Mouse (Mus musculus) WW6 (cell line): ENCODE results near the gene Mrtfa.

Experiments
- DNase-seq: peaks from one replicate; pipeline ENCODE4 v3.0.0-alpha.2; 2013; ENCODE audit warnings: low read depth, low spot score

Mrtfa gene

GRCm38 (mm10) chr15:81197197-81197596, 6.6 kb upstream of the Mrtfa start:
- no peak for DNase-seq

GRCm38 (mm10) chr15:81195447-81195846, 4.9 kb upstream of the Mrtfa start:
- no peak for DNase-seq

GRCm38 (mm10) chr15:81194791-81195190, 4.2 kb upstream of the Mrtfa start:
- no peak for DNase-seq

GRCm38 (mm10) chr15:81192858-81193257, 2.3 kb upstream of the Mrtfa start:
- no peak for DNase-seq

GRCm38 (mm10) chr15:81192316-81192715, 1.8 kb upstream of the Mrtfa start:
- DNase-seq: no peak

- no peak for DNase-seq
Measured at GRCm38 (mm10) chr15:81191303-81191702, 746 bp upstream of the Mrtfa start.

GRCm38 (mm10) chr15:81190011-81190629, 437 bp downstream of the Mrtfa start:
- DNase-seq: peak; percentile 33

- DNase-seq: no peak
Measured at GRCm38 (mm10) chr15:81189061-81189460, 1.5 kb downstream of the Mrtfa start.

- no peak for DNase-seq
Measured at GRCm38 (mm10) chr15:81184913-81185312, 5.6 kb downstream of the Mrtfa start.

GRCm38 (mm10) chr15:81181233-81181632, 9.3 kb downstream of the Mrtfa start:
- DNase-seq: no peak

GRCm38 (mm10) chr15:81179523-81179922, 11.0 kb downstream of the Mrtfa start:
- no peak for DNase-seq

GRCm38 (mm10) chr15:81178703-81179102, 11.9 kb downstream of the Mrtfa start:
- DNase-seq: no peak

GRCm38 (mm10) chr15:81177860-81178259, 12.7 kb downstream of the Mrtfa start:
- DNase-seq: no peak

- no peak for DNase-seq
Measured at GRCm38 (mm10) chr15:81175633-81176032, 14.9 kb downstream of the Mrtfa start.

GRCm38 (mm10) chr15:81172259-81172658, 18.3 kb downstream of the Mrtfa start:
- no peak for DNase-seq

GRCm38 (mm10) chr15:81168735-81169134, 21.8 kb downstream of the Mrtfa start:
- DNase-seq: no peak

- no peak for DNase-seq
Measured at GRCm38 (mm10) chr15:81167831-81168230, 22.7 kb downstream of the Mrtfa start.

GRCm38 (mm10) chr15:81166291-81166690, 24.3 kb downstream of the Mrtfa start:
- DNase-seq: no peak

- no peak for DNase-seq
Measured at GRCm38 (mm10) chr15:81164560-81165310, 25.8 kb downstream of the Mrtfa start.

- DNase-seq: no peak
Measured at GRCm38 (mm10) chr15:81161571-81161970, 29.0 kb downstream of the Mrtfa start.

GRCm38 (mm10) chr15:81160677-81161076, 29.9 kb downstream of the Mrtfa start:
- no peak for DNase-seq

- no peak for DNase-seq
Measured at GRCm38 (mm10) chr15:81159212-81159611, 31.3 kb downstream of the Mrtfa start.

GRCm38 (mm10) chr15:81158517-81159120, 31.9 kb downstream of the Mrtfa start:
- DNase-seq: no peak
